Mouse (Mus musculus): Measurements from ENCODE around the gene Pglyrp1. TPM values are rescaled to one million over a fixed set of nuclear protein-coding genes. Genes with fewer than 3 reads are reported as not detected.

The Pglyrp1 gene
- total RNA-seq, 1 experiment = 0.89 TPM

DNA sequence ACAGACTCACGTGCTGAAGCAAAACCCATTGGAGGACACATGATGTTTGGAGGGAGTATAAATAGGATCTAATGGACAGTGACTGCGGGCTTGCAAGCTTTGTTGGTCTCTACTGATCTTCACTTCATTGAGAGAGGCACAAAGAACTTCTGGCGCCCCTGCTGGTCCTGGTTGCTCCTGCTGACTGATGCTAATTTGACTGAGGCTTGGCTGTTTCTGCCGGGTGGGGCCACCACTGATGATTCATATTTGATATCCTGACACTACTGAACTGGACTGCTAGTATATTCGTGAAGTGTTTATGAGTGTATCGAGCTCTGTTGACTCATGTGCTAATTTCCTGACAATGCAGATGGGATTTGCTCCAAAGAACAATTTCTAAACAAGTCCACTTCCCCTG is 8.3 kb upstream of the Pglyrp1 start:
- Histone ChIP-seq H3K9ac (ENCODE audit: insufficient read depth, low read depth, low read length, poor library complexity, severe bottlenecking) (no peak overlapping the region), H3K4me1 (ENCODE audit: control insufficient read depth in 2 of 2, insufficient read depth in 2 of 2, low read length in 2 of 2, poor library complexity in 1 of 2) (peaks cover 0 to 6% of the 10 kb centered on the region in 2 experiments; a peak in 1 of 4 replicates), H3K36me3 (ENCODE audit: control insufficient read depth, insufficient read depth, low read length, poor library complexity, severe bottlenecking) (no peaks in the 10 kb centered on the region), H3K4me3 (ENCODE audit: insufficient read depth in 1 of 2, low read depth in 1 of 2, low read length in 2 of 2, poor library complexity in 1 of 2, severe bottlenecking in 1 of 2) (no peak overlapping the region), H3K9me3 (ENCODE audit: control insufficient read depth, insufficient read depth, low read depth, low read length) (no peaks in the 10 kb centered on the region), H3K27ac (ENCODE audit: insufficient read depth, low read depth, low read length, poor library complexity, severe bottlenecking) (no peak overlapping the region)
- in situ Hi-C loops (cut with MboI; ENCODE audit: low sequenced_read_pairs in 2 of 2, unreplicated experiment in 2 of 2) = loop anchor here (25.0 kb wide), 2 partner anchors 626 to 650 kb away; partner anchors contain the start of gene Mill1 (in 1 of the 2)
- TF ChIP-seq HCFC1 (IDR thresholded peaks at IDR 0.05; ENCODE audit: borderline replicate concordance, insufficient read depth, low read length) = no peak
- TF ChIP-seq MAFK (IDR thresholded peaks at IDR 0.05; ENCODE audit: insufficient read depth, low read depth, low read length) = no peak
- TF ChIP-seq CHD2 (IDR thresholded peaks at IDR 0.05; ENCODE audit: low read depth, low read length) = no peak
- no peak for TF ChIP-seq ZNF384 (IDR thresholded peaks at IDR 0.05; ENCODE audit: low read depth, low read length)
- no peak for TF ChIP-seq ZC3H11A (IDR thresholded peaks at IDR 0.05; ENCODE audit: borderline replicate concordance, low read depth, low read length)
- no peak for DNase-seq (ENCODE audit: low read depth, low spot score)

DNA sequence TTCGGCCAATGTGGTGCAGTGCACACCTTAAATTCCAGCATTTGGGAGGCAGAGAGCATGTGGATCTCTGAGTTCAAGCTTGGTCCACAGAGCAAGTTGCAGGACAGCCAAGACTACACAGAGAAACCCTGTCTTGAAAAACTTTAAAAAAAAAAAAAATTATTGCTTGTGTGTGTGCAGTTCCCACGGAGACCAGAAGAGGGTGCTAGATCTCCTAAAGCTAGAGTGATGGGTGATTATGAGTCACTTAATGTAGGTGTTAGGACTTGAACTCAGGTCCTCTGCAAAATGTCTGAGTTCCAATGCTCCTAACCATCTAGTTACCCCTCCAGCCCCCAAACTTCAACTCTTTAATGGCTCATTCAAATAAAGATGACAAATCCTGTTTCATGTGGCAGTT is 2.6 kb upstream of the Pglyrp1 start:
- H3K4me1 ChIP-seq (ENCODE audit: control insufficient read depth in 2 of 2, insufficient read depth in 2 of 2, low read length in 2 of 2, poor library complexity in 1 of 2) = peaks cover 0 to 4% of the 10 kb centered on the region in 2 experiments; a peak in 1 of 4 replicates
- no peaks in the 10 kb centered on the region for H3K9me3 ChIP-seq (ENCODE audit: control insufficient read depth, insufficient read depth, low read depth, low read length)
- no peak overlapping the region for H3K9ac ChIP-seq (ENCODE audit: insufficient read depth, low read depth, low read length, poor library complexity, severe bottlenecking)
- TF ChIP-seq ZC3H11A (IDR thresholded peaks at IDR 0.05; ENCODE audit: borderline replicate concordance, low read depth, low read length) (no peak), HCFC1 (IDR thresholded peaks at IDR 0.05; ENCODE audit: borderline replicate concordance, insufficient read depth, low read length) (no peak), ZNF384 (IDR thresholded peaks at IDR 0.05; ENCODE audit: low read depth, low read length) (peak; percentile 95)
- no peaks in the 10 kb centered on the region for H3K36me3 ChIP-seq (ENCODE audit: control insufficient read depth, insufficient read depth, low read length, poor library complexity, severe bottlenecking)
- in situ Hi-C loops (cut with MboI; ENCODE audit: low sequenced_read_pairs in 2 of 2, unreplicated experiment in 2 of 2) = loop anchor here (25.0 kb wide), 2 partner anchors 631 to 656 kb away; partner anchors contain the start of gene Mill1 (in 1 of the 2)
- no peak for DNase-seq (ENCODE audit: low read depth, low spot score)
- no peak overlapping the region for H3K4me3 ChIP-seq (ENCODE audit: insufficient read depth in 1 of 2, low read depth in 1 of 2, low read length in 2 of 2, poor library complexity in 1 of 2, severe bottlenecking in 1 of 2)
- no peak overlapping the region for H3K27ac ChIP-seq (ENCODE audit: insufficient read depth, low read depth, low read length, poor library complexity, severe bottlenecking)

- in situ Hi-C loops (cut with MboI; ENCODE audit: low sequenced_read_pairs in 2 of 2, unreplicated experiment in 2 of 2) = loop anchor here (25.0 kb wide), 2 partner anchors 635 to 660 kb away; partner anchors contain the start of gene Mill1 (in 1 of the 2)
- DNase-seq (ENCODE audit: low read depth, low spot score) = no peak
- no peak overlapping the region for H3K27ac ChIP-seq (ENCODE audit: insufficient read depth, low read depth, low read length, poor library complexity, severe bottlenecking)
- H3K9ac ChIP-seq (ENCODE audit: insufficient read depth, low read depth, low read length, poor library complexity, severe bottlenecking) = no peak overlapping the region
- H3K4me3 ChIP-seq (ENCODE audit: insufficient read depth in 1 of 2, low read depth in 1 of 2, low read length in 2 of 2, poor library complexity in 1 of 2, severe bottlenecking in 1 of 2) = no peak overlapping the region
- H3K4me1 ChIP-seq (ENCODE audit: control insufficient read depth in 2 of 2, insufficient read depth in 2 of 2, low read length in 2 of 2, poor library complexity in 1 of 2) = peaks cover 0 to 4% of the 10 kb centered on the region in 2 experiments; a peak in 1 of 4 replicates
- H3K9me3 ChIP-seq (ENCODE audit: control insufficient read depth, insufficient read depth, low read depth, low read length) = no peaks in the 10 kb centered on the region
- H3K36me3 ChIP-seq (ENCODE audit: control insufficient read depth, insufficient read depth, low read length, poor library complexity, severe bottlenecking) = no peaks in the 10 kb centered on the region
- TF ChIP-seq HCFC1 (IDR thresholded peaks at IDR 0.05; ENCODE audit: borderline replicate concordance, insufficient read depth, low read length) = no peak
- TF ChIP-seq MAFK (IDR thresholded peaks at IDR 0.05; ENCODE audit: insufficient read depth, low read depth, low read length) = no peak
- TF ChIP-seq ZNF384 (IDR thresholded peaks at IDR 0.05; ENCODE audit: low read depth, low read length) = no peak
- no peak for TF ChIP-seq ZC3H11A (IDR thresholded peaks at IDR 0.05; ENCODE audit: borderline replicate concordance, low read depth, low read length)
- no peak for TF ChIP-seq CHD2 (IDR thresholded peaks at IDR 0.05; ENCODE audit: low read depth, low read length)
These were observed 1.1 kb downstream of the Pglyrp1 start for GRCm38 (mm10) chr7:18872014-18872802.

GRCm38 (mm10) chr7:18872816-18873215 is 1.7 kb downstream of the Pglyrp1 start:
- H3K36me3 ChIP-seq (ENCODE audit: control insufficient read depth, insufficient read depth, low read length, poor library complexity, severe bottlenecking) = no peaks in the 10 kb centered on the region
- in situ Hi-C loops (cut with MboI; ENCODE audit: low sequenced_read_pairs in 2 of 2, unreplicated experiment in 2 of 2) = loop anchor here (25.0 kb wide), 2 partner anchors 636 to 661 kb away; partner anchors contain the start of gene Mill1 (in 1 of the 2)
- H3K9ac ChIP-seq (ENCODE audit: insufficient read depth, low read depth, low read length, poor library complexity, severe bottlenecking) = no peak overlapping the region
- H3K4me3 ChIP-seq (ENCODE audit: insufficient read depth in 1 of 2, low read depth in 1 of 2, low read length in 2 of 2, poor library complexity in 1 of 2, severe bottlenecking in 1 of 2) = 0 out of 4 replicates have a peak overlapping the region, but pooled peaks of 1 of the 2 experiments have one; percentile 15
- no peak for TF ChIP-seq ZNF384 (IDR thresholded peaks at IDR 0.05; ENCODE audit: low read depth, low read length)
- TF ChIP-seq HCFC1 (IDR thresholded peaks at IDR 0.05; ENCODE audit: borderline replicate concordance, insufficient read depth, low read length) = no peak
- no peak for TF ChIP-seq ZC3H11A (IDR thresholded peaks at IDR 0.05; ENCODE audit: borderline replicate concordance, low read depth, low read length)
- no peak for TF ChIP-seq MAFK (IDR thresholded peaks at IDR 0.05; ENCODE audit: insufficient read depth, low read depth, low read length)
- no peak for TF ChIP-seq CHD2 (IDR thresholded peaks at IDR 0.05; ENCODE audit: low read depth, low read length)
- no peak overlapping the region for H3K27ac ChIP-seq (ENCODE audit: insufficient read depth, low read depth, low read length, poor library complexity, severe bottlenecking)
- H3K9me3 ChIP-seq (ENCODE audit: control insufficient read depth, insufficient read depth, low read depth, low read length) = no peaks in the 10 kb centered on the region
- H3K4me1 ChIP-seq (ENCODE audit: control insufficient read depth in 2 of 2, insufficient read depth in 2 of 2, low read length in 2 of 2, poor library complexity in 1 of 2) = peaks cover 0 to 4% of the 10 kb centered on the region in 2 experiments; a peak in 1 of 4 replicates
- no peak for DNase-seq (ENCODE audit: low read depth, low spot score)
